Mouse (Mus musculus) cerebellum, adult 2 months (tissue): ENCODE data around the gene Ern1. TPM values are rescaled to one million over a fixed set of nuclear protein-coding genes. Genes with fewer than 3 reads are reported as not detected.
A peak's percentile ranks its signal among the peaks of the same experiment; 100 is the strongest.

Source experiments
- DNase-seq, 2 experiments: peaks; one replicate each; pipeline ENCODE4 v3.0.0; 2021
- H3K27ac ChIP-seq: fragments of 200-500 bp; 2 replicates; pipeline ENCODE4 v1.5.1; 2012; ENCODE audit warnings: low read length, control low read depth, inconsistent platforms; ENCODE audit not compliant: insufficient read depth
- H3K27me3 ChIP-seq: fragments of 200-500 bp; 2 replicates; pipeline ENCODE4 v1.6.1; 2012; ENCODE audit warnings: inconsistent platforms, mild to moderate bottlenecking, low read length, moderate library complexity; ENCODE audit not compliant: control insufficient read depth, insufficient read depth
- H3K4me1 ChIP-seq: fragments of 200-500 bp; 2 replicates; pipeline ENCODE4 v1.6.1; 2011; ENCODE audit warnings: low read length; ENCODE audit not compliant: control insufficient read depth, insufficient read depth
- H3K4me3 ChIP-seq: fragments of 200-500 bp; replicated peaks from 2 replicates; pipeline ENCODE3; 2011; ENCODE audit warnings: mild to moderate bottlenecking, low read depth, low read length, control low read depth; ENCODE audit not compliant: insufficient read depth
- CTCF ChIP-seq: fragments of 200-500 bp; IDR thresholded peaks from 2 replicates; pipeline ENCODE4 v1.5.1; 2011; ENCODE audit warnings: low read depth, mild to moderate bottlenecking, control low read depth, low read length, moderate library complexity, borderline replicate concordance; ENCODE audit not compliant: insufficient read depth
- POLR2A ChIP-seq: fragments of 200-500 bp; IDR thresholded peaks from 2 replicates; pipeline ENCODE4 v1.6.1; 2011; ENCODE audit warnings: low read length, control low read depth, borderline replicate concordance; ENCODE audit not compliant: insufficient read depth
- WGBS: fragments of 180-500 bp; shearing (Covaris S2); methylation state at CpG from one replicate; pipeline ENCODE4 v1.1.7; 2018; 5-methylcytosine and 5-hydroxymethylcytosine counted together
- polyA plus RNA-seq: library from polyadenylated mRNA; depleted of rRNA; stranded (reverse); fragments of >200 nt; gene quantifications from 2 replicates; pipeline ENCODE4 v1.2.3, GENCODE M21; 2012

The Ern1 gene
- polyA plus RNA-seq, 1 experiment: 7.6 TPM

GRCm38 (mm10) chr11:106490057-106490456 is 2.4 kb upstream of the Ern1 start:
- 89% methylated on average over 10 of the region's 10 CpGs for WGBS
- H3K4me3 ChIP-seq: no peak overlapping the region
- H3K4me1 ChIP-seq: no peaks in the 10 kb centered on the region
- TF ChIP-seq POLR2A: no peak
- TF ChIP-seq CTCF: no peak
- no peak overlapping the region for H3K27ac ChIP-seq
- H3K27me3 ChIP-seq: no peaks in the 10 kb centered on the region
- DNase-seq: no peak

GRCm38 (mm10) chr11:106489036-106489693 is 1.5 kb upstream of the Ern1 start:
- no peaks in the 10 kb centered on the region for H3K4me1 ChIP-seq
- TF ChIP-seq CTCF (no peak), POLR2A (no peak)
- WGBS: 44% methylated on average over 7 of the region's 7 CpGs
- H3K27me3 ChIP-seq: no peaks in the 10 kb centered on the region
- H3K27ac ChIP-seq: no peak overlapping the region
- DNase-seq: no peak
- H3K4me3 ChIP-seq: no peak overlapping the region

GRCm38 (mm10) chr11:106488126-106488561 is 492 bp upstream of the Ern1 start:
- DNase-seq: no peak
- Histone ChIP-seq H3K4me1 (no peaks in the 10 kb centered on the region), H3K4me3 (peak overlapping the region; percentile 62), H3K27me3 (no peaks in the 10 kb centered on the region), H3K27ac (no peak overlapping the region)
- 19% methylated on average over 17 of the region's 17 CpGs for WGBS
- TF ChIP-seq POLR2A (no peak), CTCF (no peak)

GRCm38 (mm10) chr11:106486866-106487732 is 553 bp downstream of the Ern1 start:
- Histone ChIP-seq H3K27ac (no peak overlapping the region), H3K27me3 (no peaks in the 10 kb centered on the region), H3K4me3 (peak overlapping the region; percentile 56), H3K4me1 (no peaks in the 10 kb centered on the region)
- DNase-seq: no peak
- WGBS: under 1% methylated on average over 85 of the region's 86 CpGs
- no peak for TF ChIP-seq CTCF
- TF ChIP-seq POLR2A: no peak

- no peak for DNase-seq
- 52% methylated on average over 16 of the region's 16 CpGs for WGBS
- TF ChIP-seq POLR2A (no peak), CTCF (no peak)
These were observed 1.4 kb downstream of the Ern1 start for GRCm38 (mm10) chr11:106486042-106486865.

GRCm38 (mm10) chr11:106485611-106486010 is 2.0 kb downstream of the Ern1 start:
- WGBS: 92% methylated on average over 4 of the region's 4 CpGs
- Histone ChIP-seq H3K27ac (no peak overlapping the region), H3K27me3 (no peaks in the 10 kb centered on the region), H3K4me1 (no peaks in the 10 kb centered on the region), H3K4me3 (no peak overlapping the region)
- TF ChIP-seq POLR2A: no peak
- TF ChIP-seq CTCF: no peak
- DNase-seq: no peak

More at GRCm38 (mm10) chr11:106486042-106486865, 1.4 kb downstream of the Ern1 start:
- Histone ChIP-seq H3K4me3 (no peak overlapping the region), H3K27ac (no peak overlapping the region), H3K27me3 (no peaks in the 10 kb centered on the region), H3K4me1 (no peaks in the 10 kb centered on the region)

GRCm38 (mm10) chr11:106484875-106485274 is 2.8 kb downstream of the Ern1 start:
- Histone ChIP-seq H3K27me3 (no peaks in the 10 kb centered on the region), H3K4me3 (no peak overlapping the region), H3K4me1 (no peaks in the 10 kb centered on the region), H3K27ac (no peak overlapping the region)
- 96% methylated on average over 4 of the region's 4 CpGs for WGBS
- no peak for DNase-seq
- TF ChIP-seq POLR2A (no peak), CTCF (no peak)

GRCm38 (mm10) chr11:106482867-106483266 is 4.8 kb downstream of the Ern1 start:
- no peak for DNase-seq
- TF ChIP-seq CTCF (no peak), POLR2A (no peak)
- Histone ChIP-seq H3K4me3 (no peak overlapping the region), H3K27me3 (no peaks in the 10 kb centered on the region), H3K27ac (no peak overlapping the region), H3K4me1 (no peaks in the 10 kb centered on the region)
- 94% methylated on average over 8 of the region's 8 CpGs for WGBS
